Mouse (Mus musculus): ENCODE data around the gene Smarca1. TPM values are rescaled to one million over a fixed set of nuclear protein-coding genes. Genes with fewer than 3 reads are reported as not detected.
A peak's percentile ranks its signal among the peaks of the same experiment; 100 is the strongest.

Gene Smarca1
- 1.2 and 1.5 TPM in 2 replicates for polyA plus RNA-seq (2012; rRNA removed)

- no peak for TF ChIP-seq POLR2A (IDR thresholded peaks at IDR 0.05; ENCODE audit: control insufficient read depth, low read depth, low read length)
- TF ChIP-seq CTCF (IDR thresholded peaks at IDR 0.05; ENCODE audit: control insufficient read depth, insufficient read depth, insufficient replicate concordance, low read depth, low read length) = no peak
Measured at GRCm38 (mm10) chrX:47892431-47893024, at the start of gene Smarca1. Smarca1 (minus strand) TSS chrX:47892974.

GRCm38 (mm10) chrX:47937740-47938139, 45.0 kb upstream of the Smarca1 start:
- Histone ChIP-seq H3K27ac (ENCODE audit: control insufficient read depth, insufficient read depth, low read depth, low read length) (no peak overlapping the region), H3K36me3 (ENCODE audit: control insufficient read depth, insufficient read depth, low read length) (no peaks in the 10 kb centered on the region), H3K4me3 (ENCODE audit: control insufficient read depth, low read depth, low read length) (no peak overlapping the region), H3K4me1 (ENCODE audit: control insufficient read depth, insufficient read depth, low read length) (no peaks in the 10 kb centered on the region), H3K27me3 (ENCODE audit: control insufficient read depth, insufficient read depth, low read length) (no peaks in the 10 kb centered on the region)
- TF ChIP-seq CTCF (IDR thresholded peaks at IDR 0.05; ENCODE audit: control insufficient read depth, insufficient read depth, insufficient replicate concordance, low read depth, low read length) (no peak), POLR2A (IDR thresholded peaks at IDR 0.05; ENCODE audit: control insufficient read depth, low read depth, low read length) (no peak)

More at GRCm38 (mm10) chrX:47892431-47893024, at the start of gene Smarca1:
- Histone ChIP-seq H3K36me3 (ENCODE audit: control insufficient read depth, insufficient read depth, low read length) (no peaks in the 10 kb centered on the region), H3K27ac (ENCODE audit: control insufficient read depth, insufficient read depth, low read depth, low read length) (peak within 1 kb of the TSS; percentile 84), H3K27me3 (ENCODE audit: control insufficient read depth, insufficient read depth, low read length) (no peaks in the 10 kb centered on the region), H3K4me3 (ENCODE audit: control insufficient read depth, low read depth, low read length) (peak within 1 kb of the TSS; percentile 92), H3K4me1 (ENCODE audit: control insufficient read depth, insufficient read depth, low read length) (no peaks in the 10 kb centered on the region)

GRCm38 (mm10) chrX:47936885-47937284, 44.1 kb upstream of the Smarca1 start:
- no peak overlapping the region for H3K27ac ChIP-seq (ENCODE audit: control insufficient read depth, insufficient read depth, low read depth, low read length)
- TF ChIP-seq POLR2A (IDR thresholded peaks at IDR 0.05; ENCODE audit: control insufficient read depth, low read depth, low read length) (no peak), CTCF (IDR thresholded peaks at IDR 0.05; ENCODE audit: control insufficient read depth, insufficient read depth, insufficient replicate concordance, low read depth, low read length) (no peak)
- H3K36me3 ChIP-seq (ENCODE audit: control insufficient read depth, insufficient read depth, low read length) = no peaks in the 10 kb centered on the region
- no peaks in the 10 kb centered on the region for H3K4me1 ChIP-seq (ENCODE audit: control insufficient read depth, insufficient read depth, low read length)
- H3K4me3 ChIP-seq (ENCODE audit: control insufficient read depth, low read depth, low read length) = no peak overlapping the region
- H3K27me3 ChIP-seq (ENCODE audit: control insufficient read depth, insufficient read depth, low read length) = no peaks in the 10 kb centered on the region

- Histone ChIP-seq H3K4me3 (ENCODE audit: control insufficient read depth, low read depth, low read length) (no peak overlapping the region), H3K36me3 (ENCODE audit: control insufficient read depth, insufficient read depth, low read length) (no peaks in the 10 kb centered on the region), H3K27me3 (ENCODE audit: control insufficient read depth, insufficient read depth, low read length) (no peaks in the 10 kb centered on the region), H3K4me1 (ENCODE audit: control insufficient read depth, insufficient read depth, low read length) (no peaks in the 10 kb centered on the region), H3K27ac (ENCODE audit: control insufficient read depth, insufficient read depth, low read depth, low read length) (no peak overlapping the region)
- TF ChIP-seq POLR2A (IDR thresholded peaks at IDR 0.05; ENCODE audit: control insufficient read depth, low read depth, low read length) (no peak), CTCF (IDR thresholded peaks at IDR 0.05; ENCODE audit: control insufficient read depth, insufficient read depth, insufficient replicate concordance, low read depth, low read length) (no peak)
Measured at GRCm38 (mm10) chrX:47934352-47934751, 41.6 kb upstream of the Smarca1 start.

- Histone ChIP-seq H3K4me3 (ENCODE audit: control insufficient read depth, low read depth, low read length) (no peak overlapping the region), H3K27me3 (ENCODE audit: control insufficient read depth, insufficient read depth, low read length) (no peaks in the 10 kb centered on the region), H3K4me1 (ENCODE audit: control insufficient read depth, insufficient read depth, low read length) (no peaks in the 10 kb centered on the region), H3K36me3 (ENCODE audit: control insufficient read depth, insufficient read depth, low read length) (no peaks in the 10 kb centered on the region), H3K27ac (ENCODE audit: control insufficient read depth, insufficient read depth, low read depth, low read length) (no peak overlapping the region)
- no peak for TF ChIP-seq POLR2A (IDR thresholded peaks at IDR 0.05; ENCODE audit: control insufficient read depth, low read depth, low read length)
- TF ChIP-seq CTCF (IDR thresholded peaks at IDR 0.05; ENCODE audit: control insufficient read depth, insufficient read depth, insufficient replicate concordance, low read depth, low read length) = no peak
Measured at GRCm38 (mm10) chrX:47930449-47930848, 37.7 kb upstream of the Smarca1 start.

GRCm38 (mm10) chrX:47927981-47928380, 35.2 kb upstream of the Smarca1 start:
- Histone ChIP-seq H3K36me3 (ENCODE audit: control insufficient read depth, insufficient read depth, low read length) (no peaks in the 10 kb centered on the region), H3K4me3 (ENCODE audit: control insufficient read depth, low read depth, low read length) (no peak overlapping the region), H3K27ac (ENCODE audit: control insufficient read depth, insufficient read depth, low read depth, low read length) (no peak overlapping the region), H3K4me1 (ENCODE audit: control insufficient read depth, insufficient read depth, low read length) (no peaks in the 10 kb centered on the region), H3K27me3 (ENCODE audit: control insufficient read depth, insufficient read depth, low read length) (no peaks in the 10 kb centered on the region)
- TF ChIP-seq POLR2A (IDR thresholded peaks at IDR 0.05; ENCODE audit: control insufficient read depth, low read depth, low read length) (no peak), CTCF (IDR thresholded peaks at IDR 0.05; ENCODE audit: control insufficient read depth, insufficient read depth, insufficient replicate concordance, low read depth, low read length) (no peak)

- Histone ChIP-seq H3K4me3 (ENCODE audit: control insufficient read depth, low read depth, low read length) (no peak overlapping the region), H3K27me3 (ENCODE audit: control insufficient read depth, insufficient read depth, low read length) (no peaks in the 10 kb centered on the region), H3K27ac (ENCODE audit: control insufficient read depth, insufficient read depth, low read depth, low read length) (no peak overlapping the region), H3K4me1 (ENCODE audit: control insufficient read depth, insufficient read depth, low read length) (no peaks in the 10 kb centered on the region), H3K36me3 (ENCODE audit: control insufficient read depth, insufficient read depth, low read length) (no peaks in the 10 kb centered on the region)
- TF ChIP-seq POLR2A (IDR thresholded peaks at IDR 0.05; ENCODE audit: control insufficient read depth, low read depth, low read length) (no peak), CTCF (IDR thresholded peaks at IDR 0.05; ENCODE audit: control insufficient read depth, insufficient read depth, insufficient replicate concordance, low read depth, low read length) (no peak)
Measured at GRCm38 (mm10) chrX:47920541-47920940, 27.8 kb upstream of the Smarca1 start.

All from testis, adult 2 months (tissue).